Mouse (Mus musculus) WW6 (cell line): ENCODE data around the gene Slc35e2.

Source experiments
- DNase-seq: peaks from one replicate; pipeline ENCODE4 v3.0.0-alpha.2; 2013; ENCODE audit warnings: low read depth, low spot score

Slc35e2 gene

GRCm38 (mm10) chr4:155575521-155575920 is 25.7 kb upstream of the Slc35e2 start:
- no peak for DNase-seq

- no peak for DNase-seq
Observed at GRCm38 (mm10) chr4:155577132-155577531, 24.1 kb upstream of the Slc35e2 start.

DNA sequence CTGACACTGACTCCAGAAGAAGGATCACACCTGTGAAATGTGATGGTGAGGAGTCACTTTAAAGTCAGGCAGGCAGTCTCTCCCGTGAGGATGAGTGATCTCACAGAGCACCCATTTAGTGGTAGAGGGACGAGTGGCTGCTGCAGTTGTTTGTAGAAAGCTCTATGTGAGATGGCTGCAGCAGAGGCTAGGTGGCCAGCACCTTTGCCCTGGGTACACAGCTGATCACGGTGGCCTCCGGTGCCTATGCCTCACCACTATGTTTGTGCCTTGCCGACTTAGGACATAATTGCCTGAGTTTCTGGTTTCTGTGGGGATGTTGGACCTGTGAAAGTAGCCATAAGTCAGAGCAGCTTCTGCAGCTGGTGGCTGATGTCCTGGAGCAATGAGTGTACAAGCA is 23.5 kb upstream of the Slc35e2 start:
- DNase-seq = no peak

GRCm38 (mm10) chr4:155578336-155579125 is 22.7 kb upstream of the Slc35e2 start:
- no peak for DNase-seq

DNA sequence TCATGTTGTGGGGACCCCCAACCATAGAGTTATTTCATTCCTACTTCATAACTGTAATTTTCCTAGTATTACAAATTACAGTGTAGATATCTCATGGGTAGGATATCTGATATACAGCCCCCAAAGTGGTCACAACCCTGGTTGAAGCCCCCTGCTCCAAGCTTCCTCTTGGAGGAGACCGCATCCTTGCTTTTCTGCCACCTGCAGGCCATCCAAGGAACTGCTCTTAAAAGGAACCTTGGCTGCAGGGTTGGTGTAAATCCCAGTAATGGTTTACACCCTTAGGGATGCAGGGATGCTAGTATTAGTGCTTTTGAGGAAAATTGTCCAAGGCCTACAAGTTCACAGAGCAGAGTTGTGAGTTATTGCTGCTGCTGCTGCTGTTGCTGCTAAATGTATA is 20.8 kb upstream of the Slc35e2 start:
- no peak for DNase-seq

DNA sequence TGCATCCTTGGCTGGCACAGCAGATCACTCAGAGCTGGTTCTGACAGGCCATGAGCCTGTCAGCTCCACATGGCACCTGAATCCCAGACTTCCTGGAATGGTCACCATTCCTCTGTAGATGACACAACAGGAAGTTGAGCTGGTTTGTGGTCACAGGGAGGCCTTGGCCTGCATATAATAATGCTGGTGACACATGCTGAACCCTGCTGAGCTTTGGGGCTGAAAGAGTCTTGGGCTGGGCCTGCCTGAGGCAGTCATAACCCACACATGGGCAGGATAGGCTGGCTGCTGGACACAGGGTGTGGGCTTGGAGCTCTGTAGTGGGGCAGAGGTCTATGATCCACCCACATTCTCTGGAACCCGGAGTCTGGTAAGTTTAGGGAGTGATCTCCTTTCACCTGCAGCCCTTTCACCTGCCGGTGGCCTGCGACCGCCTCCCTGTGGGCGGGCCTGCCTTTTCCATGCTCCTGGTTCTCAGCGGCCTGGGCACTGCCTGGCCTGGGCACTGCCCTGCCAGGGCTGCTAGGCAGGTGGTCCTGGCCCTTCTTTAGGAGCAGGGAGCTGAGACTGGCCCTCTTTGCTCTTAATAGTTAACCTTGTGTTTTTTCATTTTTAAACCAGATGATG is 18.8 kb upstream of the Slc35e2 start:
- DNase-seq = no peak

DNA sequence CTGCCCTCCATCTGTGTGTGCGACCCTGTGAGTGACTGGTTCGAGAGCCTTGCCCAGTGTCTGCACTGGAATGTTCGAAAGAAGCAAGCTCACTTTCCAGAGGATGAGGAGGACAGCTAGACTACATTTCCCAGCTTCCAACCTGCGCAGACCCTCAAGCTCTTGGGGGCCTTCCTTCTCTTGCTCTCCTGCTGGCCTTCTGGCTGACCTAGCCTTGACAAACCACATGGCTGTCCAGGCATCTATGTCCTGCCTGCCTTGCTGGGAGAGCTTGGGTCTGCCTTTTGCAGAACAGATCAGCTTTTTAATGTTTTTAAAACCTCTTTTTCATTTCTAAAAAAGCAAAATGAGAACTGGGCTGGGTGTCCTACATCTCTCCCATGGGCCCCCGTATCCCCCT is 11.9 kb upstream of the Slc35e2 start:
- no peak for DNase-seq

DNA sequence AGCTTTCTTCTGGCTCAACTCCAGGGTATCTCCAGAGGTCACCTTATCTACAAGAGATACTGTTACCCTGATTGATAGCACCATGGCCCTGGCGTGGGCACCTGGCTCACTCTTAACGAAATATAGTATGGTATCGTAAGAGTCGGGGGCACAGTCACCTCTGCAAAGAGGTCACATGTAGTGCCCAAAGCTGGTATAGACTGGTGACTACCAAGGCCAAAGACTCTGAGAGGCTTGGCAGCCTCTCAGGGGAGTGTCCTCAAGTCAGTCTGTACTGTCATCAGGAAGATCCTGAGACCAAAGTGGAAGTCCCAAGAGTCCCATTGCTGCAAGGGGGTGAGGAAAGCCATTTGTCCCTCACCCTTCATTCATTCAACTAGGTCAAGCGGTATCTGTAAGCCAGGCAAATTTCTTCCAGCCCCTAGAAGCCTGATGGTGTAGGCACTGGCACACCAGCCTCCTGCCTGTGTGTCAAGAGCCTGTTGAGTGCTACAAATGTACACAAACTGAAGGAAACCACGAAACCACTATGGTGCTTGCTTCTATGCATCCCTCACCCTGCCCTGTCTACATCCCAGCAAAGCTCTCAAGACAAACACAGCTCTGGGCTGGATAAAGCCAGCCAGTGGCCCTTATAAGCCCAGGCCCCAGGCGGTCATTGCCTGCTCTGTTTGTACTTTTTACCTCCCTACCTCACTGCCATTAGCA is 10.1 kb upstream of the Slc35e2 start:
- DNase-seq = no peak

- DNase-seq = no peak
Observed at GRCm38 (mm10) chr4:155593780-155594179, 7.4 kb upstream of the Slc35e2 start.

- no peak for DNase-seq
Observed at GRCm38 (mm10) chr4:155595777-155596176, 5.4 kb upstream of the Slc35e2 start.

GRCm38 (mm10) chr4:155596606-155597005 is 4.6 kb upstream of the Slc35e2 start:
- no peak for DNase-seq

DNA sequence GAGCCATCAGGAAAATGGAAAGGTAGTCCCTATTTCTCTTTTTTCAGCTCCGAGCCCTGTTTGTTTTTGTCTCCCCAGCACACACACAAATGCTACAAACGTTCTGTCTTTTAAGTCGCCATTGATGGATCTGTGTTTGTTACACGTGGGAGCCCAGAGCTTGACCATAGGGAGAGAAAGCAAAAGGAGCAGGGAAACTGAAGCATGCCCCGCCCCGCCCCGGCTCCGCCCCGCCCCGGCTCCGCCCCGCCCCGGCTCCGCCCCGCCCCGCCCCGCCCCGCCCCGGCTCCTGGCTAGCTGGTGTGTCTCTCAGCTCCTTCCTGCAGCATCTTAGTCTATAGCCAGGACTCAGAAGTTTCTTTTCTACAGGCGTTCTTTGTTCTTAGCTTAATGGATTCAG is 2.7 kb upstream of the Slc35e2 start:
- no peak for DNase-seq

DNA sequence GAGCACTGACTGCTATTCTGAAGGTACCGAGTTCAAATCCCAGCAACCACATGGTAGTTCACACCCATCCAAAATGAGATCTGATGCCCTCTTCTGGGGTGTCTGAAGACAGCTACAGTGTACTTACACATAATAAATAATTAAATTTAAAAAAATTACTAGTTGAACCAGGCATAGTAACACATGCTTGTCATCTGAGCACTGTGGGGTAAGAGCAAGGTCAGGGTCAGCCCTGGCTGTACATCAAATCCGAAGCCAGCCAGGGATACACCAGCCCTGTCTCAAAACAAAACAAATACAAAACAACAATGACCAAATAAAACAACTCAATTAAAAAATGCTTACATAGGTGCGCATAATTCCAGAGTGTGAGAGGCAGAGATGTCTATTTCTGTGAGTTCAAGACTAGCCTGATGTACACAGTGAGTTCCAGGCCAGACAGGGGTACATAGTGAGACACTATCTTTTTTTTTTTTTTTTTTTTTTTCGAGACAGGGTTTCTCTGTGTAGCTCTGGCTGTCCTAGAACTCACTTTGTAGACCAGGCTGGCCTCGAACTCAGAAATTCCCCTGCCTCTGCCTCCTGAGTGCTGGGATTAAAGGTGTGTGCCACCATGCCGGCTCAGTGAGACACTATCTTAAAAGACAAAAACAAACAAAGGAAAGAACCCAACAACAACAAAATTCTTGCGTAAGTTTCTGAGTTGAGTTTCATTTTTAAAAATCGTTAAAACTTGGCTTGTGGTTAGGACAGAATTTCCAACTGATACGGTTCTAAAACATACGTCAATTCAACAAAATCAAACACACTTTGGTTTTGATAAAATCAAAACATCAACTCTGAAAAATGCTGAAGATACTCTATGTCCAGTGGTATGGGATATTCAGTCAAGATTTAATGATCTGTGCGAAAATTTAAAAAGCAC is 1.1 kb upstream of the Slc35e2 start:
- DNase-seq = no peak

DNA sequence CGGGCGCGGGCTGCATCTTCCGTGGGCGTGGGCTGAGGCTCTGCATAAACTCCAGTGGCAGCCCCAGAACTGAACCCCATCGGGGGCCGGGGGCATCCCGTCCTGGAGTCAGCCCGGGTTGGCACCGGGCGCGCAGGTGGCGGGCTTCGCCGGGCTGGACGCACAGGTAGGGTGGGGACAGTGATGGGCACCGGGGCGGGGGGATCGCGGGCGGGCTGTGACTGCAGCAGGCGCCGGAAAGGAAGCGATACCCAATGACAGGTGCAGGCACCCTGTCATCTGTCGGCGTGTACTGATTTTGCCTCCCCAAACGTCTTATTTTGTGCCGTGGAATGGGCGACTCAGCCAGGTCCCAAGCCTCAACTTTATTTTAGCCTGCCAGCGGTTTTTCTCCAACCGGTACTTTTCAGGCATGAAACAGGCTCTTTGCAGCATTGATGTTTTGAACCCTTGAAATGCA is 811 bp downstream of the Slc35e2 start:
- no peak for DNase-seq

DNA sequence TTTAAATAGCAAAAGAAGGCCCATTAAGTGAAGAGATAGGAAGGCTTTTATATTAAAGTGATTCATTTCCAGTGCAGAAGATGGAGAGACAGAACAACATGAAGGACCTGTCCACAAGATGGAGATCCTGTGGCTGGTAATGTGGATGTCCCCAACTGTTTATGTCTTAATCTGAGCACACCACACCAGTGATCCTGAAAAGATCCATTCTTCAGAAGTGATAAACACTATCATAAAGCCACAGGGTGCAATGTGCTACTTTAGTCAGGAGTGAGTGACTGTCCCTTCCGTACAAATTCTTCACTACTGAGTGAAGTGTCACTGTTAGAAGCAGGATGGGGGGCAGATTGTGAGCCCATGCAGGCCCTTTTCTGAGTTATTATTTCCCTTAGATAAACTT is 1.5 kb downstream of the Slc35e2 start:
- DNase-seq = no peak

- DNase-seq = no peak
Observed at GRCm38 (mm10) chr4:155603801-155604200, 2.6 kb downstream of the Slc35e2 start.

GRCm38 (mm10) chr4:155605132-155605531 is 3.9 kb downstream of the Slc35e2 start:
- DNase-seq = no peak

DNA sequence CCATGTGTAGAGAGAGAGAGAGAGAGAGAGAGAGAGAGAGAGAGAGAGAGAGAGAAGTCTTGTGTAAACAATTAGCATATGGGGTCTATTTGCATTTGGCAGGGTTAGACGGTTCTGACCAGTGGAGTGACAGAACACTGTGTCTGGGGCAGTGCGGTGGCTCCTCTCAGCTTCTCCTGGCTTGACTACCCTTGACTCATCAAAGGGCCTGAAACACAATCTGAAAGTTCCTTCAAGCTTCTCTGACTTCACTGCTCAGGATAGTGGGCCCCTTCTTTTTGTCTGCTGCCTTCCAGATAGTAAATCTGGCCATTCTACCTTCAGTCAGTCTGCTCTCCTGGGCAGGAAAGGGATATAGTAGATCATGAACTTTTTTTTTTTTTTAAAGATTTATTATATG is 5.6 kb downstream of the Slc35e2 start:
- DNase-seq = no peak

DNA sequence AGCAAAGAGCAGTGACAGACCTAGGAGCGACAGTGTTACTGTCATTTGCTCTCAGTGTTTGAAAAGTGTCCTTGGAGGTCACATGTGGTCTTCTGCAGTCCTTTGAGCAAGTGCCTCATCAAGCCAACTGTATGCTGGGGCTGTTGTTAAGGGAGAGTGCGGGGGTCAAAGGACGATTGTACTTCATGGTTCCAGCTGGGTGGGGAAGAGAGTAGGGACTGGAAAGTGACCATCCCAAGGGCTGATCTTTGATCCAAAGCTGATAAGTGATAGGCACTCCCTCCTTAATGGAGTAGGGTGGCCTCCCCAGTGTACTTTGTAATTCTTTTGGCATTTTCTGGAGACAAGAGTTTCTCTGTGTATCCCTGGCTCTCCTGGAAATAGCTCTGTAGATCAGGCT is 10.6 kb downstream of the Slc35e2 start:
- no peak for DNase-seq

DNA sequence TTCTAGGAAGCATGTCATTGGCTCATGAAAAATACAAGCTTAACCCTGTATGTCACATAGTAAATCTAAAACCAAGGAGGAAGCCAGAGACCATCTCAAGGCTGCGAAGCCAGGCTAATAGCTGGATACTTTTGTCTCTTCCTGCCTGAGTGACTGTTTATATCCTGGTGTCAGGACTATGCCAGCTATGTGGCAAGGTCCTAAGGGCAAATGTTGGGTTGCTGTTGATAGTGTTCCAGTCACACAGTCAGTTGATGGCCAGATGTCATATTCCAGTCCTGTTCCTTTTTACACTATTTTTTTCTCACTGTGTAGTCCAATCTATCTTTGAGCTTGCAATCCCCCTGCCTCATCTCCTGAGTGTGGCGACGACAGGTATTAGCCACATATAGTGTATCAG is 12.0 kb downstream of the Slc35e2 start:
- no peak for DNase-seq

DNA sequence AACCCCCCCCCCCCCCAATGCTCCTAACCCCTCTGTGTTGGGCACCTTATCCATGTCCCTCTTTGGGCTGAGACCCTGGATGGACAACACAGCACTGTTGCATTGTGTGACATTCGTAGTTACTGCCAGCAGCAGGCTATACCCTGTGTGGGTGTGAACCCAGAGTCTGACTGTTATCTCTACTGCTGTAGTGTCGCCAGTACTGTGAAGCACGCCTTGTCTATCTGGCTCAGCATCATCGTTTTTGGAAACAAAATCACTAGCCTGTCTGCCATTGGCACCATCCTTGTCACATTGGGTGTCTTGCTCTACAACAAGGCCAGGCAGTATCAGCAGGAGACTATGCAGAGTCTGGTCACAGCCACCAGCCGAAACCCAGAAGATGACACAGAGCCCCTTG is 17.1 kb downstream of the Slc35e2 start:
- DNase-seq = no peak
